11 mouse cellular contexts compared by ENCODE assay signal in genomic region chr4:53859944-53860343, GRCm38 (mm10). TPM values are rescaled to one million over a fixed set of nuclear protein-coding genes. Genes with fewer than 3 reads are reported as not detected.
DNase-seq lines count a peak whose midpoint lies in the region; ATAC-seq and TF ChIP-seq lines count a peak whose summit lies in the region.
"Had no signal": no experiment of that assay in that cellular context is flagged by ENCODE, and none has a peak within 500 bp of the region (broad histone marks: within the 10 kb centered on the region; RNA-seq: fewer than 3 reads in every experiment).

No protein-coding gene starts in this region.

- no peaks in the 10 kb centered on the region for H3K36me3 ChIP-seq in liver, embryonic 11.5 days (ENCODE audit: control insufficient read depth, insufficient read depth, low read length)
- H3K36me3 ChIP-seq in liver, embryonic 12.5 days = no peaks in the 10 kb centered on the region
- H3K36me3 ChIP-seq in ES-E14 (ENCODE audit: control insufficient read depth, insufficient read depth, low read length, poor library complexity, severe bottlenecking) = peaks cover 6% of the 10 kb centered on the region; the same call in 1 of the 2 replicates

- no peaks in the 10 kb centered on the region for H3K9me3 ChIP-seq in liver, embryonic 11.5 days (ENCODE audit: control insufficient read depth, low read length)
- no peaks in the 10 kb centered on the region for H3K9me3 ChIP-seq in liver, embryonic 12.5 days (replicated peaks)
- no peaks in the 10 kb centered on the region for H3K9me3 ChIP-seq in ES-E14 (ENCODE audit: control insufficient read depth, insufficient read depth, low read depth, low read length)

- no peak overlapping the region for H3K4me3 ChIP-seq in liver, embryonic 11.5 days (ENCODE audit: low read depth, low read length)
- no peak overlapping the region for H3K4me3 ChIP-seq in liver, embryonic 12.5 days
- no peak overlapping the region for H3K4me3 ChIP-seq in ES-E14 (ENCODE audit: insufficient read depth in 1 of 2, low read depth in 1 of 2, low read length in 2 of 2, poor library complexity in 1 of 2, severe bottlenecking in 1 of 2)

- in situ Hi-C loops in ES-E14 (cut with MboI; ENCODE audit: low sequenced_read_pairs in 2 of 2, unreplicated experiment in 2 of 2) = no loop called here

- WGBS in liver, embryonic 11.5 days = 41% methylated on average over 18 of the region's 18 CpGs
- 33% methylated on average over 18 of the region's 18 CpGs for WGBS in liver, embryonic 12.5 days (ENCODE audit: insufficient replicate concordance)

- H3K27me3 ChIP-seq in liver, embryonic 11.5 days (replicated peaks; ENCODE audit: control insufficient read depth, insufficient read depth, low read length) = no peaks in the 10 kb centered on the region
- H3K27me3 ChIP-seq in liver, embryonic 12.5 days (replicated peaks) = no peaks in the 10 kb centered on the region

- H3K4me2 ChIP-seq in liver, embryonic 11.5 days = peak overlapping the region; percentile 34
- no peak overlapping the region for H3K4me2 ChIP-seq in liver, embryonic 12.5 days

- no peak for ATAC-seq in liver, embryonic 11.5 days (replicated peaks; ENCODE audit: low FRiP score)
- no peak for ATAC-seq in liver, embryonic 12.5 days
- ATAC-seq in megakaryocyte-erythroid progenitor cell, adult 5-6 weeks (replicated peaks; ENCODE audit: low FRiP score, low TSS enrichment, poor library complexity, severe bottlenecking) = peak; percentile 65; the same call in 1 of the 2 replicates

- H3K9ac ChIP-seq in liver, embryonic 11.5 days (ENCODE audit: low read depth, low read length) = no peak overlapping the region
- no peak overlapping the region for H3K9ac ChIP-seq in liver, embryonic 12.5 days
- H3K9ac ChIP-seq in ES-E14 (ENCODE audit: insufficient read depth, low read depth, low read length, poor library complexity, severe bottlenecking) = peak overlapping the region; percentile 13

- DNase-seq in liver, embryonic 11.5 days (ENCODE audit: low spot score) = no peak
- DNase-seq in ES-E14 (ENCODE audit: low read depth, low spot score) = no peak
- peak; percentile 24 for DNase-seq in embryo, embryonic 11 days
- DNase-seq in left cerebral cortex, postnatal 4 days = no peak
- no peak for DNase-seq in adrenal gland, adult 8-10 months
- no peak for DNase-seq in testis, postnatal 14 days (ENCODE audit: low spot score)
- DNase-seq: adrenal gland, postnatal 25 days; kidney, postnatal 10 days; right cerebral cortex, postnatal 25 days had no signal

- intact Hi-C loops in left cerebral cortex, postnatal 4 days (cut with DNase I) = no loop called here

- no peaks in the 10 kb centered on the region for H3K4me1 ChIP-seq in liver, embryonic 11.5 days (replicated peaks; ENCODE audit: control insufficient read depth, insufficient read depth, low read length)
- H3K4me1 ChIP-seq in liver, embryonic 12.5 days = no peaks in the 10 kb centered on the region
- H3K4me1 ChIP-seq in ES-E14 (ENCODE audit: control insufficient read depth in 2 of 2, insufficient read depth in 2 of 2, low read length in 2 of 2, poor library complexity in 1 of 2) = peaks cover 0 to 10% of the 10 kb centered on the region in 2 experiments; a peak in 2 of 4 replicates

- H3K27ac ChIP-seq in liver, embryonic 11.5 days (ENCODE audit: low read depth, low read length) = no peak overlapping the region
- no peak overlapping the region for H3K27ac ChIP-seq in liver, embryonic 12.5 days
- H3K27ac ChIP-seq in ES-E14 (ENCODE audit: insufficient read depth, low read depth, low read length, poor library complexity, severe bottlenecking) = no peak overlapping the region

TF ChIP-seq in ES-E14, 5 proteins besides CTCF, POLR2A, EP300 and RAD21:
- TF ChIP-seq MAFK (IDR thresholded peaks at IDR 0.05; ENCODE audit: insufficient read depth, low read depth, low read length) = no peak
- TF ChIP-seq HCFC1 (IDR thresholded peaks at IDR 0.05; ENCODE audit: borderline replicate concordance, insufficient read depth, low read length) = no peak
- TF ChIP-seq CHD2 (IDR thresholded peaks at IDR 0.05; ENCODE audit: low read depth, low read length) = no peak
- TF ChIP-seq ZNF384 (IDR thresholded peaks at IDR 0.05; ENCODE audit: low read depth, low read length) = no peak
- TF ChIP-seq ZC3H11A (IDR thresholded peaks at IDR 0.05; ENCODE audit: borderline replicate concordance, low read depth, low read length) = no peak

RNA-seq across cellular contexts. Expression of gene Tmem38b, which starts 34.1 kb away (rescaled TPM):
- 4.5 and 5.1 TPM in 2 replicates for polyA plus RNA-seq in liver, embryonic 11.5 days (2014; fragmentation: Nextera tagmentation; extraction: Ambion mirVana)
- 3.0 and 3.3 TPM in 2 replicates for polyA plus RNA-seq in liver, embryonic 12.5 days (2016; fragmentation: Nextera tagmentation; extraction: Ambion mirVana)
- total RNA-seq in ES-E14 (2012; rRNA removed) = 23.5 and 28.0 TPM in 2 replicates
- total RNA-seq in megakaryocyte-erythroid progenitor cell, adult 5-6 weeks (2014; fragmentation: Nextera tagmentation) = 2.3 and 3.4 TPM in 2 replicates
- 2.1 and 2.3 TPM in 2 replicates for total RNA-seq in megakaryocyte-erythroid progenitor cell, adult 5-6 weeks (2017)
- 10 to 100 TPM in 1 of 2 experiments, 1 to 10 TPM in 1; 8.2 to 11.2 TPM for total RNA-seq in left cerebral cortex, postnatal 4 days (2021)
- 10 to 100 TPM; 15.8 to 30.8 (median 20.0) TPM for total RNA-seq in adrenal gland, adult 8-10 months (2022)
